Mouse (Mus musculus): ENCODE results near the gene Mmp14.

DNA sequence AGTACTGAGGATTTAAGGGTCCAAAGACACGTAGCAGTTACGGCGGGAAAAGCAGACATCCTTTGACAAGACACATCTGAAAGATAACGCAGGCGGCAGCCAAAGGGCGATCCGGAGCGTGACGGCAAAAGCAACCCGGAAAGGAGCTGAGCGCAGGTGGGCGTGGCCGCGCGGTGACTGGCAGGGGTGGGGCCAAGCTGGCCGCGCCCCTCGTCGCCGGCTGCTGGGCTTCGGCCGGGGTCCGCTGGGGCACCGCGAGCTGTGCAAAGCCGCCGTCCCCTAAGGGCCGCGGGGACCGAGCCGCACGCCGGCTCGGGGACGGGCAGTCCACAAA is 32.5 kb downstream of the Mmp14 start, which contains the start of gene Lrp10:
- TF ChIP-seq CTCF (IDR thresholded peaks at IDR 0.05; ENCODE audit: low read depth, low read length): no peak
- TF ChIP-seq TAL1 (conservative IDR thresholded peaks at IDR 0.05; ENCODE audit: low read depth, low read length): no peak
- no peak for TF ChIP-seq GATA1 (IDR thresholded peaks at IDR 0.05; ENCODE audit: borderline replicate concordance, low read length)
